Mouse (Mus musculus) forebrain, embryonic 10.5 days (tissue): ENCODE results near the gene Speer1. TPM values are rescaled to one million over a fixed set of nuclear protein-coding genes. Genes with fewer than 3 reads are reported as not detected.
"Not testable (repeated sequence)": the region's sequence is repeated elsewhere in the genome, so short reads cannot be mapped to it uniquely, and the experiment has no call there.

ENCODE experiments used
- DNase-seq: peaks from one replicate; pipeline ENCODE4 v3.0.0-alpha.2; 2017; ENCODE audit warnings: low spot score; ENCODE audit errors: extremely low spot score
- H3K27ac ChIP-seq: fragments of 300-500 bp; sonication (generic); 2 replicates; pipeline ENCODE4 v1.5.1; 2016; ENCODE audit warnings: mild to moderate bottlenecking
- H3K27me3 ChIP-seq: fragments of 300-500 bp; sonication (generic); 2 replicates; pipeline ENCODE4 v1.6.1; 2016; ENCODE audit warnings: mild to moderate bottlenecking; ENCODE audit not compliant: poor library complexity, severe bottlenecking
- H3K36me3 ChIP-seq: fragments of 300-500 bp; sonication (generic); replicated peaks from 2 replicates; pipeline ENCODE4 v1.6.1; 2016; ENCODE audit warnings: mild to moderate bottlenecking, moderate library complexity
- H3K4me1 ChIP-seq: fragments of 300-500 bp; sonication (generic); 2 replicates; pipeline ENCODE4 v1.6.1; 2016
- H3K4me3 ChIP-seq: fragments of 300-500 bp; sonication (generic); 2 replicates; pipeline ENCODE4 v1.5.1; 2016; ENCODE audit warnings: mild to moderate bottlenecking, moderate library complexity
- H3K9me3 ChIP-seq: fragments of 300-500 bp; sonication (generic); 2 replicates; pipeline ENCODE4 v1.6.1; 2016; ENCODE audit warnings: mild to moderate bottlenecking, moderate library complexity
- WGBS: fragments of 180-500 bp; shearing (Covaris S2); methylation state at CpG from one replicate; pipeline ENCODE4 v1.1.7; 2016; 5-methylcytosine and 5-hydroxymethylcytosine counted together
- polyA plus RNA-seq: library from polyadenylated mRNA; unstranded; fragments of >200 nt; fragmentation: Nextera tagmentation; extraction: Ambion mirVana; gene quantifications from 2 replicates; pipeline ENCODE4 v1.2.1, GENCODE M21; 2016

Speer1 gene
- polyA plus RNA-seq: not detected in 2 replicates

GRCm38 (mm10) chr5:11341216-11341615 lies at the start of gene Speer1:
Gene Speer1, plus strand, starts transcription at chr5:11341516.
- H3K27ac ChIP-seq, H3K27me3 ChIP-seq, DNase-seq, H3K4me1 ChIP-seq, H3K36me3 ChIP-seq, H3K4me3 ChIP-seq, H3K9me3 ChIP-seq: not testable (repeated sequence)
- 89% methylated on average over 1 of the region's 4 CpGs for WGBS

Other genes starting within 250 kb of the Speer1 start
- gene Gm8879, start 213.9 kb upstream of the Speer1 start, polyA plus RNA-seq: not detected in 2 replicates
- not detected in 2 replicates for gene Gm5861, start 158.4 kb upstream of the Speer1 start, polyA plus RNA-seq
- not detected in 2 replicates for gene Gm8890, start 85.5 kb upstream of the Speer1 start, polyA plus RNA-seq
- not detected in 2 replicates for gene Gm8897, start 74.9 kb downstream of the Speer1 start, polyA plus RNA-seq
- not detected in 2 replicates for gene Gm8906, start 161.2 kb downstream of the Speer1 start, polyA plus RNA-seq